Mouse (Mus musculus): Measurements from ENCODE around the gene Srp9. TPM values are rescaled to one million over a fixed set of nuclear protein-coding genes. Genes with fewer than 3 reads are reported as not detected.
A peak's percentile ranks its signal among the peaks of the same experiment; 100 is the strongest.

The Srp9 gene
- polyA plus RNA-seq, 1 experiment from 2014 or later = 163 TPM

DNA sequence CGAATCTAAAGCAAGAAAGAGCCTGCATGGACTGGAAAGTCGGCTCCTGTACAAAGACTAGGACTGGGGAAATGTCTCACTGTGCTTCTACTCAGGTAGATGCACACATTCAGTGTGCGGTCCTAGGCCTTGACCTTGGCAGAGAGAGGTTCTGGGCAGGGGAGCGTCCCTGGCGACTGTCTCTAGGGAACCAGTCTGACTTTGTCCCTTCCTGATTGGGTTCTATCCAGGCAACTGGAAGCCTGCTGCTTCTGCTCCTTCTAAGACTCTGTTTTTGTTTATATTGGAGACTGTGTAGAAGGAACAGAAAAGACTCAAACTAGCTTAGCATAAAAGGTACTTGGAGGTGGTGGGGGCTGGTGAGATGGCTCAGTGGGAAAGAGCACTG is 32.1 kb upstream of the Srp9 start:
- Histone ChIP-seq H3K9ac (no peak overlapping the region), H3K9me3 (no peaks in the 10 kb centered on the region), H3K27ac (0 out of 2 replicates have a peak overlapping the region, but pooled peaks have one; percentile 13), H3K4me1 (peaks cover 60% of the 10 kb centered on the region), H3K27me3 (no peaks in the 10 kb centered on the region), H3K4me2 (no peak overlapping the region), H3K36me3 (no peaks in the 10 kb centered on the region), H3K4me3 (no peak overlapping the region)
- WGBS = 72% methylated on average over 5 of the region's 5 CpGs
- ATAC-seq (ENCODE audit: insufficient number of reproducible peaks, low FRiP score, low TSS enrichment, low read depth) = no peak

- ATAC-seq (ENCODE audit: insufficient number of reproducible peaks, low FRiP score, low TSS enrichment, low read depth) = no peak
- H3K36me3 ChIP-seq = no peaks in the 10 kb centered on the region
- H3K4me3 ChIP-seq = no peak overlapping the region
- no peaks in the 10 kb centered on the region for H3K9me3 ChIP-seq
- 85% methylated on average over 5 of the region's 5 CpGs for WGBS
- peaks cover 56% of the 10 kb centered on the region for H3K4me1 ChIP-seq
- no peak overlapping the region for H3K9ac ChIP-seq
- H3K4me2 ChIP-seq = no peak overlapping the region
- H3K27ac ChIP-seq = no peak overlapping the region
- no peaks in the 10 kb centered on the region for H3K27me3 ChIP-seq
Measured at GRCm38 (mm10) chr1:182093407-182093806, 31.1 kb upstream of the Srp9 start.

DNA sequence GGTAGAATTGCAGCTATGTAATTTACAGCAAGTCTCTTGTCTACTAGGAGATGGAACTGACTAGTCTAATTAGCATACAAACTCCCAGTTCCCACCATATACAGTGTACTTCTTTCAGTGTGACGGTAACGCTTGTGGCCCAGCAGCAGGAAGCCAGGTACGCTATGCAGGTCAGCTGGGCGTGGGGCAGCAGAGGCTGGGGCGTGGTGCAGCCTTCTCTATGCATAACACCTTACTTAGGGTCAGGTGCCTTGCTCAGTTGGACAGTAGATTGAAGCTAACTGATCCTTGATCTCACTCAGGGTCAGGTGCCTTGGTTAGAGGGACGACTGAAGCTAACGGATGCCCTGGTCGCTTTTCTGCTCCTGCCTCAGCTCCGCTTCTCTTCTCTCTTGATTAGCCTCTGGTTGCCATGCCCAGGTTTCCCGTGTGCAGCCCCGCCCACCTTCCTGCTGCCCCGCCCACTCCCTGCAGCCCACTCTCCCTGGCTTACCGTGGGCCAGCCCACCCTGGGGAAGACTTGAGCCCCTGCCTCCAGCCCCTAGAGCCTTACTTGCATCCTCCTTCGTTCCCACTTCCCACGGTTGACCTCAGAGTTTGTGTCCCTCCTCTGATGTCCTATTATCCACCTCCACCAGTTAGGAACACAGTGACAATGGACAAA is 29.9 kb upstream of the Srp9 start:
- 40% methylated on average over 15 of the region's 15 CpGs for WGBS

GRCm38 (mm10) chr1:182095240-182095741 is 29.2 kb upstream of the Srp9 start:
- H3K36me3 ChIP-seq = no peaks in the 10 kb centered on the region
- peak overlapping the region; percentile 17; the same call in 1 of the 2 replicates for H3K4me2 ChIP-seq
- 14% methylated on average over 10 of the region's 10 CpGs for WGBS
- peaks cover 47% of the 10 kb centered on the region for H3K4me1 ChIP-seq
- ATAC-seq (ENCODE audit: insufficient number of reproducible peaks, low FRiP score, low TSS enrichment, low read depth) = peak; percentile 53; the same call in 1 of the 2 replicates
- peak overlapping the region; percentile 69 for H3K27ac ChIP-seq
- H3K4me3 ChIP-seq = no peak overlapping the region
- H3K27me3 ChIP-seq = no peaks in the 10 kb centered on the region
- H3K9ac ChIP-seq = no peak overlapping the region
- H3K9me3 ChIP-seq = no peaks in the 10 kb centered on the region

More for the DNA sequence above, 29.9 kb upstream of the Srp9 start:
- Histone ChIP-seq H3K4me3 (no peak overlapping the region), H3K36me3 (no peaks in the 10 kb centered on the region), H3K27me3 (no peaks in the 10 kb centered on the region), H3K4me1 (peaks cover 53% of the 10 kb centered on the region), H3K9ac (no peak overlapping the region), H3K4me2 (peak overlapping the region; percentile 17; the same call in 1 of the 2 replicates), H3K27ac (peak overlapping the region; percentile 69), H3K9me3 (no peaks in the 10 kb centered on the region)
- no peak for ATAC-seq (ENCODE audit: insufficient number of reproducible peaks, low FRiP score, low TSS enrichment, low read depth)

DNA sequence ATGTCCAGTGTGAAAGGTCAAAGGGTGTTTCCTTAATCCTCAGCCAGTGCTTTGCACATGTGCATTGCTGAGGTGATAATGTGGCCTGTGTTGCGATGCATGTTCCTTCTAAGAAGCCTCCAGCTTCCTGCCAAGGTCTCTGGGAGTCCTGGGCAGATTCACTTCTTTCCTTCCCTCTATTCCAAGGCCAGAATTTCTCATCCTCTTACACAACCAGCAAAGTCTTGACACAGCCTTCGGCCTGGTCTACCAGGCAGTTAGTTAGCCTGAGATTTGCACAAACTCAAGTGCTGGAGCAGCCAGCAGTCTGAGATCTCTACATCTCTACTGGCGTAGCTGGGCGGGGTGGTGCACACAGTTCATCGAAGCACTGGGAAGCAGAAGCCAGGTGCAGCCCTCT is 27.8 kb upstream of the Srp9 start:
- no peaks in the 10 kb centered on the region for H3K9me3 ChIP-seq
- ATAC-seq (ENCODE audit: insufficient number of reproducible peaks, low FRiP score, low TSS enrichment, low read depth) = no peak
- H3K4me1 ChIP-seq = peaks cover 43% of the 10 kb centered on the region
- no peaks in the 10 kb centered on the region for H3K36me3 ChIP-seq
- H3K27me3 ChIP-seq = no peaks in the 10 kb centered on the region
- H3K27ac ChIP-seq = peak overlapping the region; percentile 22; the same call in 1 of the 2 replicates
- no peak overlapping the region for H3K9ac ChIP-seq
- no peak overlapping the region for H3K4me3 ChIP-seq
- 73% methylated on average over 5 of the region's 5 CpGs for WGBS
- H3K4me2 ChIP-seq = no peak overlapping the region

DNA sequence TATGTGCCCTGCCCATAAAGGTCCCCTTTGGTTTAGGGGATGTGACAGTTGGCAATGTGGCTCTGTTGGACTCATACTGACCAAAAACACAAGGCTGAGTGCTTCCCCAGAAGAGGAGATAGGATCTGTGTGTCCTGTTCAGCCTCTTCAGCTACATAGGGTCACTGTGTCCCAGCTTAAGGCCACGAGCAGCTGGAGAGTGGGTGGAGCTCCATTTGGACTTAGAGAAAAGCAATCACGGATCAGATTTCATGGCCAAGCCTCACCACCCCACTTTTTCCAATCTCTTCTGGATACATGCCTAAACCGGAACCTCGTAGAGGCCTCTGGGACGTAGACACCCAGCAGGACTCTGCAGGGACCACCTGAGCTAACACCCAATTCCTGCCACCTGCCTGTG is 25.5 kb upstream of the Srp9 start:
- no peak for ATAC-seq (ENCODE audit: insufficient number of reproducible peaks, low FRiP score, low TSS enrichment, low read depth)
- H3K36me3 ChIP-seq = no peaks in the 10 kb centered on the region
- H3K27me3 ChIP-seq = no peaks in the 10 kb centered on the region
- WGBS = 22% methylated on average over 5 of the region's 5 CpGs
- no peak overlapping the region for H3K9ac ChIP-seq
- H3K27ac ChIP-seq = no peak overlapping the region
- peaks cover 41% of the 10 kb centered on the region for H3K4me1 ChIP-seq
- no peaks in the 10 kb centered on the region for H3K9me3 ChIP-seq
- H3K4me3 ChIP-seq = no peak overlapping the region
- H3K4me2 ChIP-seq = no peak overlapping the region

DNA sequence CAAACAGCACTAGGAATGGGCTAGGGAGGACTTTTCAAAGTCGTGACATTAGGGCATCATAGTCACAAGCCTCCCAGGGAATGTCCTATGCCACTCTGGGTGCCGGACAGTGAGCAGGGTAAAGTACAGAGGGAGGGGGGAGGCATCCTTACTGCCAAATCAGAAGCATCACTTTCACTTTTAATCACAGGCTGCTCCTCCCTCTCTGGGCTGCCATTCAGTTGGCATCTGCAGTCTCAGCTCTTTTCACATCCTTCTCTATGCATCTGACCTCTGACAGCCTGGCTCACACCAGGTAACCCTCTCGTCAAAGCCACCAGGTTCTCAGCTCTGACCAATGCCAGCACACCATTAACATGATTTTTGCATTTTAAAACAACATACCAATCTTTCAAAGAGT is 24.1 kb upstream of the Srp9 start:
- Histone ChIP-seq H3K27ac (no peak overlapping the region), H3K9ac (no peak overlapping the region), H3K4me2 (no peak overlapping the region), H3K4me1 (peaks cover 30% of the 10 kb centered on the region), H3K4me3 (no peak overlapping the region), H3K36me3 (no peaks in the 10 kb centered on the region), H3K27me3 (no peaks in the 10 kb centered on the region), H3K9me3 (no peaks in the 10 kb centered on the region)
- ATAC-seq (ENCODE audit: insufficient number of reproducible peaks, low FRiP score, low TSS enrichment, low read depth) = no peak
- 56% methylated on average over 3 of the region's 3 CpGs for WGBS

- Histone ChIP-seq H3K9me3 (no peaks in the 10 kb centered on the region), H3K4me2 (no peak overlapping the region), H3K36me3 (no peaks in the 10 kb centered on the region), H3K4me3 (no peak overlapping the region), H3K4me1 (peaks cover 26% of the 10 kb centered on the region), H3K27me3 (no peaks in the 10 kb centered on the region), H3K9ac (no peak overlapping the region), H3K27ac (no peak overlapping the region)
- ATAC-seq (ENCODE audit: insufficient number of reproducible peaks, low FRiP score, low TSS enrichment, low read depth) = no peak
- WGBS = 68% methylated on average over 4 of the region's 4 CpGs
Measured at GRCm38 (mm10) chr1:182101468-182101867, 23.1 kb upstream of the Srp9 start.

DNA sequence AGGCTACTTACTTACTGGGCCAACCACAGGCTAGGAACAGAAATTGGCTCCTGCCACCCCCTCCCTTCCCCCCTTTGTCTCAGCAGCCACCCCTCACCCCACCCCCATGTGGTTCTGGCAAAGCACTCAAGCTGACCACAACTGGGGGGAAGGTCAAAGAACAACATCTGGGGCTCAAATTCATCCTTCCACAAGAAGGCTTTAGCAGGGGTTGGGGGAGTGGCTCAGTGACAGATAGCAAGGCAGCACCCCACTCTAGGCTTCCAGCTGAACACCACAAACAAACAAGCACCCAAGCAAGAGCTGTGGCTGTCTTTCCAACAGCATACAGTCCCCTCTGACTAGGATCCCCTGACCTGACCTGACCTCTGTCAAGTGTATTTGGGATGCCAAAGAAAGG is 21.8 kb upstream of the Srp9 start:
- H3K9me3 ChIP-seq = no peaks in the 10 kb centered on the region
- H3K4me2 ChIP-seq = no peak overlapping the region
- ATAC-seq (ENCODE audit: insufficient number of reproducible peaks, low FRiP score, low TSS enrichment, low read depth) = no peak
- no peaks in the 10 kb centered on the region for H3K36me3 ChIP-seq
- H3K4me3 ChIP-seq = no peak overlapping the region
- H3K27me3 ChIP-seq = no peaks in the 10 kb centered on the region
- no peak overlapping the region for H3K27ac ChIP-seq
- H3K4me1 ChIP-seq = peaks cover 21% of the 10 kb centered on the region
- no peak overlapping the region for H3K9ac ChIP-seq

DNA sequence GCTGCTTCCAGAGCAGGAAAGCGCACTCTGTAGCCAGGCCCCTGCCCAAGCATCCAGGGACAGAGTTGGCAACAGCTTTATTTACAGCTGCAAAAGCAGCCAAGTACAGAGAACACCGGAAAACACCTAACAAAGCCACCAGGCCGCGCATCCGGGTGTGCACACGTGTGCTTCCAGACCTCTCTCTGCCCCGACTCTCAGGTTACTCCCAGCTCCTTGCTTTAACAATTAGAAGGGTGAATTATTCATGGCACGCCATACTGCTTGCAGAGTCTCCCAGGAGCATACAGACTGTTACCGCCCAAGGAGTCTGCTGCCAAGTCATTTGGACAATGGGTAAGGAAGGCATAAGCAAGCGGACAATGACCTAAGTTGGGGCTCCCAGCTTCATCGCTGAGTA is 21.1 kb upstream of the Srp9 start:
- peaks cover 23% of the 10 kb centered on the region for H3K4me1 ChIP-seq
- ATAC-seq (ENCODE audit: insufficient number of reproducible peaks, low FRiP score, low TSS enrichment, low read depth) = no peak
- H3K9me3 ChIP-seq = no peaks in the 10 kb centered on the region
- no peaks in the 10 kb centered on the region for H3K36me3 ChIP-seq
- no peak overlapping the region for H3K9ac ChIP-seq
- H3K4me2 ChIP-seq = no peak overlapping the region
- 78% methylated on average over 11 of the region's 11 CpGs for WGBS
- H3K27ac ChIP-seq = no peak overlapping the region
- no peaks in the 10 kb centered on the region for H3K27me3 ChIP-seq
- H3K4me3 ChIP-seq = no peak overlapping the region

DNA sequence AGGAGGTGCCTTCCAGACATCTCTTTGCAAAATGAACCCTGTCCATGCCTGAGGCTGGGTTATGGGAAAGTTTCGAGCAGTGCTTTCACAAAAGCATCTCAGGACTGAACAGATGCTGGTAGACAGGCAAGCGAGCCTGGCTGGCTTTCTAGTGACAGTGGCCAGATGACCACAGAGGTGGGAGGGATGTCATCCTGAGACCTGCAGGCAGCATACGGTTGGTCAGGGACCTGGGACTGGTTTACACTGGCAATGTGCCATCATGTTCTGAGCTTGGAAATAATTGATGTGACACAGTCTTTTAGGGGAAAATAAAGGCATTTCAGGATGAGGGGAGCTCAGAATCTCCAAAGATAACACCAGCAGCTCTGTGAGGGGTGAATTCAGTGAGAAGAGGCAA is 19.5 kb upstream of the Srp9 start:
- H3K27me3 ChIP-seq = no peaks in the 10 kb centered on the region
- no peak overlapping the region for H3K27ac ChIP-seq

DNA sequence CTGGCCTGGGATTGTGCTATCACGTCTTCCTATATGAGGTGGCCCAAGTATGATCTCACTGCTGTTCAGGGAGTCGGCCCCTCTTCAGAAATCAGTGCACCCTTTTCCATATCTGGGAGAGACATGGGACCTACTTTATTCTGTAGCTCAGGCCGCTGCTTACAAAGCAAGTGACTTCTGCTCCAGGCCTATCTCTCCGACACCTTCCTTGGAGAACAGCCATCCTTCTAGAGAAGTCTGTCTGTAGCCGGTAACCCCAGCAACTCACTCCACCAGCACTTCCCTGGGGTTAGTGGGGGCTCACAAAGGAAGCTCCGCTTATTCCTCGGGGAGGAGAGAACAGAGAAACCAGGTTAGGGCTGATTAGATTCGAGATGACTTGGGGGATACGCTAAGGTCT is 17.3 kb upstream of the Srp9 start:
- WGBS = 78% methylated on average over 9 of the region's 9 CpGs
- Histone ChIP-seq H3K9ac (no peak overlapping the region), H3K36me3 (no peaks in the 10 kb centered on the region), H3K27me3 (no peaks in the 10 kb centered on the region), H3K4me1 (peaks cover 33% of the 10 kb centered on the region), H3K4me2 (no peak overlapping the region), H3K9me3 (no peaks in the 10 kb centered on the region), H3K27ac (no peak overlapping the region), H3K4me3 (no peak overlapping the region)
- no peak for ATAC-seq (ENCODE audit: insufficient number of reproducible peaks, low FRiP score, low TSS enrichment, low read depth)

More for the DNA sequence above, 19.5 kb upstream of the Srp9 start:
- WGBS = 41% methylated on average over 3 of the region's 3 CpGs
- no peaks in the 10 kb centered on the region for H3K9me3 ChIP-seq
- peaks cover 20% of the 10 kb centered on the region for H3K4me1 ChIP-seq
- no peak overlapping the region for H3K4me2 ChIP-seq
- no peak overlapping the region for H3K4me3 ChIP-seq
- ATAC-seq (ENCODE audit: insufficient number of reproducible peaks, low FRiP score, low TSS enrichment, low read depth) = no peak
- H3K36me3 ChIP-seq = no peaks in the 10 kb centered on the region
- H3K9ac ChIP-seq = no peak overlapping the region
